Mouse (Mus musculus): Measurements from ENCODE around the gene Asic2.
A peak's percentile ranks its signal among the peaks of the same experiment; 100 is the strongest.

Asic2 gene

GRCm38 (mm10) chr11:81968401-81968881 is at the start of gene Asic2:
TSS of gene Asic2 (minus strand) at chr11:81968457.
- Histone ChIP-seq H3K27me3 (ENCODE audit: control insufficient read depth, insufficient read depth, low read length, poor library complexity, severe bottlenecking) (no peaks in the 10 kb centered on the region), H3K36me3 (ENCODE audit: control insufficient read depth, insufficient read depth, low read length, poor library complexity, severe bottlenecking) (no peaks in the 10 kb centered on the region)
- no peak for DNase-seq (ENCODE audit: low read depth, low spot score)

DNA sequence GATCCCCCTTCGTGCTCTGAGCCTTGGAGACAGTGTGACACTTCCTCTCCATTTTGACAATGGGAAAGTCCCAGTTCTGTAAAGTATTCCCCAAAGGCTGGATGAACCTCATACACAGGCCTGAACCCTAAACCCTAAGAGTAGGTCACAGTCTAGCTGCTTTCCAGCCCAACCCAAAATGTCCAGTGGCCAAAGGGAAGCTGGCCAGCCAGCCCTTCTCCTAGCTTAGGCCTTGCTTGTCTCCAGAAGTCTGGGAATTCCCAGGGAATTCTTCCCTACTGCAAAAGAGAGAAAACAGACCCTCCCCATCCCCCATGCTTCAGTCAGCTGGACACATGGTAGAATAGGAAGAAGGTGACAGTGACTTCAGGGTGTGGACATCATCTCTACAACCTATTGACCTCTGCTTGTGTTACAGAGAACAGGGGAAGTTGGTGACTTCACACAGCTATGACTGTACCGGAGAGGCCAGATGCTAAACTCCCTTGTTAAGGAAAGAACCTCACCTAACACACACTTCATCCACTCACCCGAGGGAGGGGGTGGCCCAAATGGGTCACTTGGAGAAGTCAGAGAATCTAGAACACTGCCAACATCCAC is 48.0 kb upstream of the Asic2 start:
- Histone ChIP-seq H3K36me3 (ENCODE audit: control insufficient read depth, insufficient read depth, low read length, poor library complexity, severe bottlenecking) (no peaks in the 10 kb centered on the region), H3K27me3 (ENCODE audit: control insufficient read depth, insufficient read depth, low read length, poor library complexity, severe bottlenecking) (no peaks in the 10 kb centered on the region)
- DNase-seq (ENCODE audit: low read depth, low spot score), result no peak

DNA sequence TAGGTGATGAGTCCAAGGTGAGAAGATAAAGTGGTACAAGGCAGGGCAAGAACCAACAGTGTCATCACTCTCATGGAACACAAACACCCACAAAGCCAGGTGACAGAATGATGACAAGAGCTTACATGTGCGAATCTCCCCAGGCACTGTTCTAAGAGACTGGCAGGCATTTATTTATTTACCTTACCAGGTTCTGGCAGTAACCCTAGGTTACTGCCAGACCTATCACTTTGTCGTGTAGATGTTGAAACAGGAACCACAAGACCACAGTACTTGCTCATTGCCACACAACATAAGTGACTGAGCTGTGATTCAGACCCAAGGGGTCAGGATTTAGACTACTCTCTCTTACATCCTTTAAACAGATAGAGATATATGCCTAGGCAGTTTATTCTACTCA is 46.8 kb upstream of the Asic2 start:
- no peak for DNase-seq (ENCODE audit: low read depth, low spot score)
- H3K27me3 ChIP-seq (ENCODE audit: control insufficient read depth, insufficient read depth, low read length, poor library complexity, severe bottlenecking), result no peaks in the 10 kb centered on the region
- H3K36me3 ChIP-seq (ENCODE audit: control insufficient read depth, insufficient read depth, low read length, poor library complexity, severe bottlenecking), result no peaks in the 10 kb centered on the region

- Histone ChIP-seq H3K36me3 (ENCODE audit: control insufficient read depth, insufficient read depth, low read length, poor library complexity, severe bottlenecking) (no peaks in the 10 kb centered on the region), H3K27me3 (ENCODE audit: control insufficient read depth, insufficient read depth, low read length, poor library complexity, severe bottlenecking) (no peaks in the 10 kb centered on the region)
- no peak for DNase-seq (ENCODE audit: low read depth, low spot score)
Observed at GRCm38 (mm10) chr11:82013756-82014155, 45.5 kb upstream of the Asic2 start.

DNA sequence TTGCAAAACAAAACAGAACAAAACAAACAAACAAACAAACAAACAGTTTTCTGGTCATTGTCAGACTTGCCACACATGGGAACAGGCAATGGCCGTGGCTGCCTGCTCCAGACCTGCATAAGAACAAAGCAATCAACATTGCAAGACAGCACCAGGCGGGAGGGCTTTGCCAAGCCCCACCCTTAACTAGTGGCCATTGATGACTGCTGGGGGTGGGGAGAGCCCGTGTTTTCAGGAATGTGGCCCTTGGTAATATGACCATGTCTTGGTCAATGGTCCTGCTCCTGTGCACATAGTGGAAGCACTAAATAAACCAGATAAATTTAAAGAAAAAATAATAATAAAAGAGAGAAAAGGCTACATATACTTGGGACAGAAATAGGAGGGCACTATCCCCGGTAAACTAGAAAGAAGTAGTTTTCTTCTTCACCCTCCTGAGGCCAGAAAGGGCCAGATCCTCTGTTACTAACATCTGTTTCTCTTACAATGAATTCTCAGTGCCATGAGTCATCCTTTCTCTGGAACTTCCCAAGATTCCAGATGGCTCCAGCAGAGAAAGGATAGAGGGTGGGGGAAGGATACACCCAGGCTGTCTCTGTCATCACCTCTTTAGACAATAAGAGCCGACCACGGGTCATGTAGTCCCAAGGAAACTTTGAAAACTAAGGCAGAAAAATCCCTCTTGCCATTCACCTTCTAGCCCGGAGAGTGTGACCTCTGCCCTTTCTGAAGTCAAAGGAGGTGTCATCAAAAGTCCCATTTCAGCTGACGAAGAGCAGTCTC is 43.3 kb upstream of the Asic2 start:
- DNase-seq (ENCODE audit: low read depth, low spot score), result no peak
- no peaks in the 10 kb centered on the region for H3K36me3 ChIP-seq (ENCODE audit: control insufficient read depth, insufficient read depth, low read length, poor library complexity, severe bottlenecking)
- H3K27me3 ChIP-seq (ENCODE audit: control insufficient read depth, insufficient read depth, low read length, poor library complexity, severe bottlenecking), result no peaks in the 10 kb centered on the region

DNA sequence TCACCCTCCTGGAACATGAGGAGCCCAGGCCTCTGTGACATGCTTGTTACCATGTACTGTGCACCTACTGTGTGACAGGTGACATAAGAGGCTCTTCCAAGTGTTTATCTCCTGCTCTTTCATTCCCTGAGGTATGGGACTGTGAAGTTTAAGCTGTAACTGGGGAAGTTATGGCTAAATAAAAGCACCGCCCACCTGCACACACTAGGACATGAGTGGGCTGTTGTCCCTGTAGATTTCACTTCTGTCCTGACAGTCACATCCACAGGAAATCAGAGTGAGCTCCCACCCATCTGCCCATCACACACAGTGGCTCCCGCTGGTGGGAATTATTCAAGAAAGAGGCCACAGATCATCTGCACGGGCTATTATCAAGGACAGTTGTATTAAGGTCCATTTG is 41.9 kb upstream of the Asic2 start:
- no peak for DNase-seq (ENCODE audit: low read depth, low spot score)
- Histone ChIP-seq H3K27me3 (ENCODE audit: control insufficient read depth, insufficient read depth, low read length, poor library complexity, severe bottlenecking) (no peaks in the 10 kb centered on the region), H3K36me3 (ENCODE audit: control insufficient read depth, insufficient read depth, low read length, poor library complexity, severe bottlenecking) (no peaks in the 10 kb centered on the region)

DNA sequence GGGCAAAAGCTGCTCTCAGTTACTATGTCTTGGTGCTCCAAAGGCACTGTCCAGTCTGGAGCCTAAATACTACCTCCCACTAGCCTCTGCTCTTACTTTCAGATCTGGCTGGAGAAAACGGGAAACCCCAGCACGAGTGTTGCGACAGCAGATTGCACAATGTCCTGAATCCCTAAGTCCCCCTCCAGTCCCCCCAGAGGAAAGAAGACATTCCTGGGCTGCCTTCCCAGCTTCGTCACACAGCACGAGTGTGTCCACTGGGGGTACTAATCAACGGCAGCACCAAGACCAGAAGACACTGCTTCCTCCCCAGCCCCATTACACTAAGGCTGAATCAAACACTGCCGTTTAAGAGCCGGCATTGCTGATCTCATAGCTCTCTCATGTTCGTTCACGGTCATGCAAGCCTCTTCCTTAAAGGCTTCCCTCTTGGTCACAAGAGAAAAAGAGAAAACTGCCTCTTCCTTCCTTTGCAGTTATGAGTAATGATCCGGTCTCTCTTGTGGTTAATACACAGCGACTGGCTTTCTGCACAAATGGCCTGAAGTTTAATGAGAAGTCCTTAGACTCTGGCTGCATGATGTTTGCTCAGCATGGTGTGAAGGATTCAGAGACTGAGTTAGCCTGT is 38.7 kb upstream of the Asic2 start:
- H3K36me3 ChIP-seq (ENCODE audit: control insufficient read depth, insufficient read depth, low read length, poor library complexity, severe bottlenecking), result no peaks in the 10 kb centered on the region
- DNase-seq (ENCODE audit: low read depth, low spot score), result no peak

GRCm38 (mm10) chr11:82004810-82005209 is 36.6 kb upstream of the Asic2 start:
- Histone ChIP-seq H3K36me3 (ENCODE audit: control insufficient read depth, insufficient read depth, low read length, poor library complexity, severe bottlenecking) (no peaks in the 10 kb centered on the region), H3K27me3 (ENCODE audit: control insufficient read depth, insufficient read depth, low read length, poor library complexity, severe bottlenecking) (no peaks in the 10 kb centered on the region)
- DNase-seq (ENCODE audit: low read depth, low spot score), result peak; percentile 18

More for the DNA sequence above, 38.7 kb upstream of the Asic2 start:
- no peaks in the 10 kb centered on the region for H3K27me3 ChIP-seq (ENCODE audit: control insufficient read depth, insufficient read depth, low read length, poor library complexity, severe bottlenecking)

DNA sequence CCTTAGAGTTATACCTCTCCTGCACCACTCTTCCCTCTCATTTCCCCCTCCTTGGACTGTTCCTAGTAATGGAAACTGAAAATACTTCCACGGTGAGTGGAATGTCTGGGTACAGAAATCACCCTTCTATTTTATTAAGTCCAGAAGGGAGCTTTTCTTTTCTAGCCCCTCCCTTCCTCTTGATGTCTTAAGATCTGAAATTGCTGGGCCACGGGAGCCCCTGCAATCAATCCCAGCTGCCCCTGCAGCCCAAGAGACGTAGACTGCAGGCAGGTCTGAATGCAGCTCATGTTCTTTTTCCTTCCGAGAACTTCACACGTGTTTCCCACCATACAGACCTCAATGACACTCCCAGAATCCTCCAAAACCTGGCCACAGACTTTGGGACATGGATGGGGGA is 32.3 kb upstream of the Asic2 start:
- Histone ChIP-seq H3K36me3 (ENCODE audit: control insufficient read depth, insufficient read depth, low read length, poor library complexity, severe bottlenecking) (no peaks in the 10 kb centered on the region), H3K27me3 (ENCODE audit: control insufficient read depth, insufficient read depth, low read length, poor library complexity, severe bottlenecking) (no peaks in the 10 kb centered on the region)
- DNase-seq (ENCODE audit: low read depth, low spot score), result no peak

GRCm38 (mm10) chr11:81999469-81999868 is 31.2 kb upstream of the Asic2 start:
- no peak for DNase-seq (ENCODE audit: low read depth, low spot score)
- H3K36me3 ChIP-seq (ENCODE audit: control insufficient read depth, insufficient read depth, low read length, poor library complexity, severe bottlenecking), result no peaks in the 10 kb centered on the region
- no peaks in the 10 kb centered on the region for H3K27me3 ChIP-seq (ENCODE audit: control insufficient read depth, insufficient read depth, low read length, poor library complexity, severe bottlenecking)

GRCm38 (mm10) chr11:81998646-81999045 is 30.4 kb upstream of the Asic2 start:
- DNase-seq (ENCODE audit: low read depth, low spot score), result no peak
- Histone ChIP-seq H3K36me3 (ENCODE audit: control insufficient read depth, insufficient read depth, low read length, poor library complexity, severe bottlenecking) (no peaks in the 10 kb centered on the region), H3K27me3 (ENCODE audit: control insufficient read depth, insufficient read depth, low read length, poor library complexity, severe bottlenecking) (no peaks in the 10 kb centered on the region)

DNA sequence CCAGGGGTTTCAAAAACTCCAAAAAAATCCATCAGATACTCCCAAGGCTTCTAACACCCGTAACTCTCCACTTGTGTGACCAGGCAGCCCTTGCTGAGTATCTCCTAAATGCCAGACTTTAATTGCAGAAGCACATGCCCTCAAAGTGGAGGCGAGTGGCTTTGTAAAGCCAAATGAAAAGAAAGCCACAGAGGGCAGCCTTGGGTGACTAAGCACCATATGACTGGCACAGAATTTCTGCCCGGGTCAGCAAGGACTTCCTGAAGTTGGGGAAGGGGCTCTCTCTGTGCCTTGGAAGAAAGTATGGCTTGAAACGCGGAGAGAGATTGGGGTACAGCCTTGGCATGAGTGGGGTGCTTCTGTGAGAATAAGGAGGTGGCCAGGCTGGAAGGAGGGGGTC is 28.8 kb upstream of the Asic2 start:
- no peaks in the 10 kb centered on the region for H3K27me3 ChIP-seq (ENCODE audit: control insufficient read depth, insufficient read depth, low read length, poor library complexity, severe bottlenecking)
- DNase-seq (ENCODE audit: low read depth, low spot score), result no peak
- no peaks in the 10 kb centered on the region for H3K36me3 ChIP-seq (ENCODE audit: control insufficient read depth, insufficient read depth, low read length, poor library complexity, severe bottlenecking)

DNA sequence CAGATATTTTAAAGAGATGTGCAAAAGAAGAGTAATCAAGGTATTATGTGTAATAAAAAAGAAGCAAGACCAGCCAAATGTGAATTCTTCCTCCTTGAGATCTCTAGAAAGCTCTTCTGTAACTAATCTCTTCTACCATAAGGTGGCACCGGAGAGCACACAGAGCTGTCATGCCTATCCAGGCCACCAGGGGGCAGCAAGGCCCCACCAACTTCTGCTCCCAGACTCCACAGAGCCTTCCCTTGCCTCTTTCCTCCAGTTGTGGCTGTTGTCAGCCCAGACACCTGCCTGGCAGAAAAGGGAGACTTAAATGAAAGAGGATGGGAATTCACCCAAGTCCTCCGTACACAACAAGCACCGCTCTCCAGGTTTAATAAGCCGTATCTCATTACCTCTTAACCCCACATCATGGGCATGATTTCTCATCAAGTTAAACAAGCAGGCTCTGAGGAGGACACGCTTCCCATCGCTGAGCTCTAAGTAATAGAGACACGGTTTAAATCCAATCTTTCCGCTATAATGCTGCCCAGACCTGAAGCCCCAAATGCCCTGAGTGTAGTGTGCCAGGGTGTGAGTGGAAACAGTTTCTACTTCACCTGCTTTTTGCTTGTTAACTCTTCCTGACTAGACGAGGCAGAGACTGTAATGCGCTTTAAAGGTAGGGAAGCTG is 28.1 kb upstream of the Asic2 start:
- Histone ChIP-seq H3K36me3 (ENCODE audit: control insufficient read depth, insufficient read depth, low read length, poor library complexity, severe bottlenecking) (no peaks in the 10 kb centered on the region), H3K27me3 (ENCODE audit: control insufficient read depth, insufficient read depth, low read length, poor library complexity, severe bottlenecking) (no peaks in the 10 kb centered on the region)
- peak; percentile 70 for DNase-seq (ENCODE audit: low read depth, low spot score)

GRCm38 (mm10) chr11:81983146-81983545 is 14.9 kb upstream of the Asic2 start:
- H3K36me3 ChIP-seq (ENCODE audit: control insufficient read depth, insufficient read depth, low read length, poor library complexity, severe bottlenecking), result no peaks in the 10 kb centered on the region
- DNase-seq (ENCODE audit: low read depth, low spot score), result peak; percentile 74
- H3K27me3 ChIP-seq (ENCODE audit: control insufficient read depth, insufficient read depth, low read length, poor library complexity, severe bottlenecking), result no peaks in the 10 kb centered on the region

DNA sequence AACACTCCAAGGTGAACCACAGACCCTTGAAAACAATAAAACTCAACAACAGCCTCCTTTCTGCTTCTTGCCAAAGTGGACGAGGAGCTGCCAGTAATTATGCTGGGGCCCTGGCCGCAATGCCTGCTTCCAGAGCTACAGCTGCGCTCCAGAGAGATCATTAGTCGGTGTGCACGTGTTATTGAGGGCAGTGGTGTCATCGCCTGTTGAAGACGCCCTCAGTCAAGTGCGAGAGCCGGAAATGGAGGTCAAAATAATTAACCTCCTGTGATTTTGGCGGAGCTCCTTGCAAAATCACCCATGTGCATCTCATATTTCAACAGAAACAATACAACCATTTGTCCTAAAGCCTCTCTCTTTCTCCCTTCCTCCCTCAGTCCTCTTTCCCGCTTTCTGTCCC is 13.9 kb upstream of the Asic2 start:
- Histone ChIP-seq H3K27me3 (ENCODE audit: control insufficient read depth, insufficient read depth, low read length, poor library complexity, severe bottlenecking) (no peaks in the 10 kb centered on the region), H3K36me3 (ENCODE audit: control insufficient read depth, insufficient read depth, low read length, poor library complexity, severe bottlenecking) (no peaks in the 10 kb centered on the region)
- DNase-seq (ENCODE audit: low read depth, low spot score), result no peak

Measured in splenic B cell, adult 2 months (primary cell).